Mouse (Mus musculus): ENCODE measurements around the gene Dus2.
"Not testable (repeated sequence)": the region's sequence is repeated elsewhere in the genome, so short reads cannot be mapped to it uniquely, and the experiment has no call there.

Dus2 gene

DNA sequence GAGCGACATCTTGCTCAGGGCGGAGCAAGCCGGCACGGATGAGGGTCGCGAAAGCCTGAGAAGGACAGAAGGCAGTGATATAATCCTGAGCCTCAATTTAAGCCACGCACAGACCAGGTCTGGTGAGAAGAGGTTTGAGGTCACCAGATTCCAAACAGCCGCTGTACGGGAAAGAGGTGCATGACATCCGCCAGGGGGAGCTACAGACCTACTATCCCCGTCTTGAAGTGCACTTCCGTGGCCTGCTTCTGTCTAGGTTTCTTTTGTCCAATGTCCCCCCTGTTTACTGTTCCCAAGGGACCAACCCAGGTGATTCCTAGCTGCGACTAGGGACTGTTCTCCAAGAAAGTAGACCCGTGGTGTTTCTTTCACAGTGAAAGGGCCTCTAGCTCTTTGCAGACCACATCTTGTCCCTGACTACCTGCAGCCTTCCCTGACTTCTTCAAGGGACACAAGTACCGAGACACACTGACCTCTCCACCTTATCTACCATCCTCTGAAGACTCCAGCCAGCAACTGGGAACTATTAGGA lies at the start of gene Dus2:
Dus2 (plus strand) TSS at position 482 of the 532 bp plus-strand sequence.
- peak; percentile 70 for DNase-seq (ENCODE audit: low read depth, low spot score)

- DNase-seq (ENCODE audit: low read depth, low spot score): no peak
Observed at GRCm38 (mm10) chr8:105942026-105942425, 49.1 kb upstream of the Dus2 start.

DNA sequence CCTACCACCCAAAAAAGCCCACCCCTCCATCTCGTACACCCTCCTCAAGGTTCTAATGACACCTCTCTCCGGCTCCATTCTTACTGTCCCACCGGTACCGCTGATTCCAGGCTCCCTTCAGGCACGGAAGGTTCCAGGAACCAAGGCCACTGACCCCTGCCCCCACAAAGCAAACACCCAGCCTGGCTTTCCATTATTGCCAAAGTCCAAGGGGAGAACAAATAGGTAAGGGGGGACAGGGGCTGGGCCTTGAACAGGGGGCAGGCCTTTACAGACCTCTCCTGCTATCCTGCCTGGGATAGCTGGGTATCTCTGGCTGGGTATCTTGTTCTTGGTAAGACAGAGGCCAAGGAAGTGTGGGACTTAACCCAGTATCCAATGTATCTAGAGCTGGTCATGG lies 48.6 kb upstream of the Dus2 start:
- no peak for DNase-seq (ENCODE audit: low read depth, low spot score)

DNA sequence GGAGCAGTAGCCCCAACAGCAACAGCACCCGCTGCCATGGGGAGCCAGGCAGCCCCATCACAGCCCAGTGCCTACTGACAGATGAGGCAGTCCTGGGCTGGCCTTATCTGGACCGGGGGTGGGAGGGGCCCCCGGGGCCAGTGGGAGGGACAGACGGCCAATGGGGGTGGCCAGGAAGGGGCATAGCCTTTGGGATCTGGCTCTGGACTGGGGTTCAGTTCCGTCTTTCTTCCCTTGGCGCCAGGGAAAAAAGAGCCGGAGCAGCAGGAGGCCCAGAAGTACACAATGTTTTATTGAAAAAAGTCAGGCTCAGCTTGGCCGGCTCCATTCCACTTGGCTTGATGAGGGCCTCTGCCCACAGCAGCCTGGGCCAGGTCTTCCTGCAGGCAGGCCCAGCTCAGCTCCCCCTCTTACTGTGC lies 47.8 kb upstream of the Dus2 start, which contains the start of gene Lcat:
Lcat (minus strand) TSS at position 62 of the 419 bp plus-strand sequence.
- DNase-seq (ENCODE audit: low read depth, low spot score): no peak

DNA sequence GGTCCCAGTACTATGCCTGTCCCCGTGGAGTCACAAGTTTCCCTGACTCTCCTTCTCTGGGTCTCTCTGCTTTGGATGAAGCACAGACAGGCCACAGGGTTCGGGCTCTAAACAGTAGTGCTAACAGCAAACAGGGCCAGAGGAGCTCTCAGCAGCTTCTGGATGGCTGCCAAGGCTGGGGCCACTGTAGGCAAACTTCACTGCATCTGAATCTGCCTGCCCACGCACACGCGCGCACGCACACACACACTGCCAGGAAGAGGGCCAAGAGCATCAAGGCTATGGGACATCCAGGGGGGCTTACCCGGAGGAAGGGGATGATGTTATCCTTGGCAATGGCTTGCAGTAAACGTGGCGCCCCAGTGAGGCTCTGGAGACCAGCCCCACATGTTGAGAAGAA lies 41.8 kb upstream of the Dus2 start:
- DNase-seq (ENCODE audit: low read depth, low spot score): no peak

DNA sequence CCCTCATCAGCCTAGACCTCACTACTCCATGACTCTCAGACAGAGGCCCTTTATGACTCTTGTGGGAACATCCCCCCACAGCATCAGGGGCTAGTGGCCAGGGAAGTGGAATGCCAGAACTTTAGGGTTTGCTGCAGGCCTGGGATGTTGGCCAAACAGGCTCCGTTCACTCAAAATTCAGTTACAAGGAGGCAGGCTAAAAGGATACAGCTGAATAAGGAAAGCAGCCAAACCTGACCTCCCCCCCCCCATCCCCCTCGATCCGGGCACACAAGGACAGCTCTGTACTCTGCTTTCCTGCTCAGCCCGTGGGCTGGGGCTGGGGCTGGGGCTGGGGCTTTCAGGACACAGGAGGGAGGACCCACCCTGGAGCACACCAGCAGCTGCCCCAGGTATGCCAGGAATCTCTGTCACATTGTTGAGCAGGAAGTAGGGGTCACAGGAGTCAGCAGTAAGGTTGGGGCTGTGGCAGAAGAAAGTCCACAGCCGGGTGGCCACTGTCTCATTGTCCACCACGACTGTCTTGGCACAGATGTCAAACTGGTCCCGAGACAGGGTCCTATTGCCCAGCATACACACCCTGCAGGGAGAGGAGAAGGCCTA lies 40.0 kb upstream of the Dus2 start:
- DNase-seq (ENCODE audit: low read depth, low spot score): no peak

DNA sequence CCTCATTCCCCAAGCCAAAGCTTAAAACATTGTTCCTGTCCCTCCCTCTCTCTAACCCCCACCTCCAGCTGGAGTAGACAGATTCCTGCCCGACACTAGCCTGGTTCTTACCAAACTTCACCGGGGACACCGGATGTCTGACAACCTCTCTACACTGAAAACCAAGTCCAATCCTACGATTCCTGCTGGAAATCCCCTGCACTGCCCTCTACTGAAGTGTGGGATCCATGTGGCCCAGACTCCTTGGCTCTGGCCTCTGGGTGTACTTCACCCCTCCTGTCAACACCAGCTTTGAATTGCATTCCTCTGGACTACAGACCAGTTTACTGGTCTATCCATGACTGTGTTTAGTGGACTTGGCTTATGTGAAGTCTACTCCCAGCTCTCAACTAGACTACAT lies 34.6 kb upstream of the Dus2 start:
- DNase-seq (ENCODE audit: low read depth, low spot score): no peak

DNA sequence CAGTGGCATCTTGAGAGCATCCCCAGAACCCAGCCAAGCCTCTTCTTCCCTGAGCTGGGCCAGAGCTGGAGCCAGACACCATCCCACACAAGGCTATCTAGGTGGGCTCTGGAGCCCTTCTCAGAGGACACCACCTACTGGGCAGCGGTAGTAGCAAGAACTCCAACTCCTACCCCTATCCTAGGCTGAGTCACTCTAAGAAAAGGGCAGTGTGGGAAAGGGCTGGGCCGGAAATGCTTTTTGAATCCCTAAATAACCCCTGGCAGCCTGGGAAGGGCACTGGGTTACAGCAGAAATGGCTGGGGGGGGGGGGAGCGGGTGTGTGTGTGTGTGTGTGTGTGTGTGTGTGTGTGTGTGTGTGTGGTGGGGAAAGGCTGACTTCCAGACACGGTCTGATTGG lies 33.3 kb upstream of the Dus2 start:
- DNase-seq (ENCODE audit: low read depth, low spot score): no peak

GRCm38 (mm10) chr8:105959350-105959749 lies 31.8 kb upstream of the Dus2 start:
- DNase-seq (ENCODE audit: low read depth, low spot score): no peak

- DNase-seq (ENCODE audit: low read depth, low spot score): no peak
Observed at GRCm38 (mm10) chr8:105961101-105961500, 30.0 kb upstream of the Dus2 start.

DNA sequence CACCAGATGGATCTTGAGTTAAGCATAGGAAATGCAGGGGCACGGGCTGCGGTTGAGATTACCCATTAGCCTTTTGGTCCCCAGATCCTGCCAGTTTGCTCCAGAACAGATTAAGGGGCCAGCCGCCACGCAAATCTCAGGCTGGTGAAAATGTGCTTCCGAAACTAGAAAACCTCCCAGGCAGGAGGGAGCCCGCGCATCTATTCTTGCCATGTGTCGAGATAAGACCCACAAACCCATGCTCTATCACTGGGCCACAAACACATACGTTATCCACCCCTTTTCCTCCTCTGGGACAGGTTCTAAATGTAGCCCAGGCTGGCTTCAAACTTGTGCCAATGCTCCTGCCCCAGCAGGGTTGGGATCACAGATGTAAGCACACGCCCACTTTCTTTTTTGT lies 29.6 kb upstream of the Dus2 start:
- DNase-seq (ENCODE audit: low read depth, low spot score): no peak

DNA sequence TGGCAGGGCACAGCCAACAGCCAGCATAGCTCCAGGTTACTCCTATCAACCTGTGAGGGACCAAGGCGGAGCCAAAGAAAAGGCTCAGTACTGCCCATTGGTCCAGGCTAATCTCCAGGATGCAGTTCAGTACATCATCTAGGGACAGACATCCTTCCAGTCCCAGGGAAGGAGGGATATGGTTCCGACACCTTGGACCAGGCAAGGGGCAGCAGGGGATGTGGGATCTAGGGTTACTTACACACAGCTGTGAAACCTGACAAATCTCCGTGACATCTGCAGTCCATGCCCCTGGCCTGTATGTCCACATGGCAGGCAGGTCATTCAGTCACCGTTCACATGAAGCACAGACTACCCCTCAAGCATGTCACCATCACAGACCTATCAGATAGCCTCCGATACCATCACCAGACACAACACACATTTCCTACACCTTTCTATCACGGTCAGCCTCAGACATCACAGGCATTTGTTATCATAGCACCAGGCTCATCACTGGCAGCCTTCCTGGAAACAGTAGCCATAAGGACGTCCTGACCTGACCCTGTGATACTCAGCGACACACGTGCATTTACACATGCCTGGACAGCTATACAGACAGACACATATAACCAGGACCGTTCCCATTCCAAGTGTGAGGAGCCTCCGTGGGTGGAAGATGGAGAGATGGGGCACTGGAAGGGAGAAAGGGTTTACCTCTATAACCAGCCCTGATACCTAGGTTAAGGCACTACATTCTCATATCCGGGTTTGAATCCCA lies 26.5 kb upstream of the Dus2 start:
- no peak for DNase-seq (ENCODE audit: low read depth, low spot score)

DNA sequence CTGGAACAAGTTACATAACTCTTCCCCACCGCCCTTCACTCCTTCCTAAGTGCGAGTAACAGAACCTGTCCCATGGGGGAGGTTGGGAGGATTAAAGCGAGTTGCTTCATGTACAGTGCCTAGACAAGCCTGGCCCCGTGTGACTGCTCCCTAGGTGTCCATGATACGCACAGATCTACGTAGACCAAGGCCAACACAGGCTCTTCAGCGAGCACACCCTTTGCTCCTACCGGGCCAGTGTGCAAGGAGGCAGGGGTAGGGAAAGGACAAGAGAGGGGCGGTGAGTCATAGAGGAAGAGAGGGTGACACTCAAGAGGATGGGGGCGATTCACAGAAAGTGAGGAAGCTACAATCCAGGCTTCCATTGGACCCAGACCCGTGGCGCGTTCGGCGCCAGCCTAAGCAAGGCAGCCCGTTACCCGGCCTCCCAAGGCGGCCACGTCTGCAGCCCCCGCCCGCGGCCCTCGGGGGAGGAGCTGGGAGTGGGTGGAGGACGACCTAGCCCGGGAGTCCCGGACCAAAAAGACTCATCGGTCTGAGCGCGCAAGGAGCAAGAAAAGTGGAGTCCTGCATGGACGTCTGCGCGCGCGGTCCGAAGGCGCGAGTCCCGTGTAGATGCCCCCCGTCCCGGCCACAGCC lies 25.8 kb upstream of the Dus2 start:
- DNase-seq (ENCODE audit: low read depth, low spot score): no peak

DNA sequence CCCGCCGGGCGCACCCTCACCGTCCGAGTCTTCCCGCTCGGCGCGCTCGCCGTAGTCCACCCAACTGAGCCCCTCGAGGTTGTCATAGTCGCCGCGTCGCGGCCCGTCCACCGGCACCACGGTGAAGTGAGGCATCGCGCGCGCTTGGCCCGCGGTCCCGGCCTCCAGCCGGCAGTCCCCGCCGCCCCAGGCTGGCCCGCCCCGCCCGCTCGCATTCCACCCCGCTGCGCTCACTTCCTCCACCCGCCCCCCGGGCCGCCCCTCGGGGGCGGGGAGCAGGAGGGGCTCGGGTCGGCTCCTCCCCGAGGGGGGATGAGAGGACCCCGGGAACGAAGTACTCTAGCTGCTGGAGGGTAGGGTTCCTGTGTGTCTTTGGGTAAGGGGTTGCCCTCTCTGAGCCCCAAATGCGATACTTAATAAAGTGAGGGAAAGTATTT lies 25.2 kb upstream of the Dus2 start, which contains the start of gene Slc12a4:
Slc12a4 (minus strand) TSS at position 193 of the 437 bp plus-strand sequence.
- DNase-seq (ENCODE audit: low read depth, low spot score): peak; percentile 26

GRCm38 (mm10) chr8:105966692-105967311 lies 24.3 kb upstream of the Dus2 start:
- DNase-seq (ENCODE audit: low read depth, low spot score): peak; percentile 35

DNA sequence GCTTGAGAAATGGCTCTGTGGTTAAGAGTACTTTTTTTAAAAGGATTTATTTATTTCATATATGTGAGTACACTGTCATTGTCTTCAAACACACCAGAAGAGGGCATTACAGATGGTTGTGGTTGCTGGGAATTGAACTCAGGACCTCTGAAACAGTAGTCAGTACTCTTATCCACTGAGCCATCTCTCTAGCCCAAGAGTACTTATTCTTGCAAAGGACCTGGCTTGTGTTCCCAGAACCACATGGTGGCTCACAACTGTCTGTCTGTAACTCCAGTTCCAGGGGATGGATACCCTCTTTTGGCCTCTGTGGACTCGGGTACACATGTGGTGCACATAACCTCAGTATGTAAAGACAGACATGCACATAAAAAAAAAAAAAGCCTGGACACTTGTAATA lies 21.8 kb upstream of the Dus2 start:
- DNase-seq (ENCODE audit: low read depth, low spot score): no peak

- no peak for DNase-seq (ENCODE audit: low read depth, low spot score)
Observed at GRCm38 (mm10) chr8:105971019-105971720, 20.0 kb upstream of the Dus2 start.

DNA sequence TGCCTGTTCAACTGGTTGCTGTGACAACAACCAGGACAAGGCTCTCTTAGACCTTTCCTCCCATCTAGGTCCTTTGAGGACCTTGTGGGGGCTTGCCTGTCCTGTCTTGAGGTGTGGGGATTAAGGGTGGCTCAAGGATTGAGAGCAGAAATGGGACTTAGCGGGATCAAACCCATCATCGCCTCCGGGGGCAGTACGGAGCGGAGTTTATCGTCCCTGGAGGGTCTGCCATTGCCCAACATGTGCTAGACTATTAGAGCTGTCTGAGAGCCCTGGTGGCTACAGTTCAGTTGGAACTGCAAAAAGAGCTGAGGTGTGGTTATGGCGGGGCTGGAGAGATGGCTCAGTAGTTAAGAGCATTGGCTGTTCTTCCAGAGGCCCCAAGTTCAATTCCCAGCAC lies 15.8 kb upstream of the Dus2 start:
- DNase-seq (ENCODE audit: low read depth, low spot score): no peak

GRCm38 (mm10) chr8:105979325-105979724 lies 11.8 kb upstream of the Dus2 start, which contains the start of gene Dpep3:
Gene Dpep3, minus strand, starts transcription at chr8:105979429.
- DNase-seq (ENCODE audit: low read depth, low spot score): no peak

DNA sequence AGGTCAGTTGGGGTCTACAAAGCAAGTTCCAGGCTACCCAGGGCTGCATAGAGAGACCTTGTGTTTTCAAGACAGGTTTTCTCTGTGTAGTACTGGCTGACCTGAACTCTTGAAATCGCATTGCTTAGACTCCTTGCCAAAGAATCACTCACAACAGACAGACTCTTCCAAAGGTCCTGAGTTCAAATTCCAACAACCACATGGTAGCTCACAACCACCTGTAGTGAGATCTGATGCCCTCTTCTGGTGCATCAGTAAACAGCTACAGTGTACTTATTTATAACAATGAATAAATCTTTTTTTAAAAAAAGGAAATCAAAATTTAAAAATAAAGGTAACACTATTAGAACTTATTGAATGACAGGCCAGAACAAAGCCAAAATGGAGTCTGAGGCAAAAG lies 10.0 kb upstream of the Dus2 start:
- no peak for DNase-seq (ENCODE audit: low read depth, low spot score)

DNA sequence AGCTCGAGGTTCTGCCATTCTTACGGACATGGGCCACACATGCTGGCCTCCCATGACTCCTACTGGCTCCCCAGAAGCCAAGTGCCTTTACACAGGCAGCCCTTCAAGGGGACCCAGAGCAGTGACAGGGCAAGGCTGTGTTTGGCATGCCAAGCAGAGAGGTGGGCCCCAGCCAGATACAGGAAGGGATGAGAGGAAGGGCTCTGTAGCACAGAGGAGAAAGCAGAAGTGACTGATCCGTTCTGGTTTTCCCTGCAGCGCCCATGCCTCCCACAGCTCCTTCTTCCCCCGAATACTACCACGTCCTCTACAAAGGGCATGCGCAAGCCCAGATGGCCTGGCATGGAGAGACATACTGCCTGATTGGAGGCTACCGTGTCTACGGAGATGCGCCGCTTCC lies 7.7 kb upstream of the Dus2 start:
- DNase-seq (ENCODE audit: low read depth, low spot score): not testable (repeated sequence)

All from c-Kit-negative CD71-positive TER-119-positive erythroid progenitor cells, embryonic 14.5 days (primary cell).